Mouse (Mus musculus) limb, embryonic 15.5 days (tissue): Measurements from ENCODE around the gene Secisbp2l. TPM values are rescaled to one million over a fixed set of nuclear protein-coding genes. Genes with fewer than 3 reads are reported as not detected.

Experiments used
- ATAC-seq: fragments of 200-750 bp; cut with Nextera tagmentation; 2 replicates; pipeline ENCODE4 v1.8.0; 2017; ENCODE audit warnings: low read depth, moderate TSS enrichment; ENCODE audit not compliant: insufficient number of reproducible peaks, low FRiP score, low TSS enrichment
- H3K27ac ChIP-seq: fragments of 300-500 bp; sonication (generic); 2 replicates; pipeline ENCODE4 v1.5.1; 2015; ENCODE audit warnings: moderate library complexity, mild to moderate bottlenecking, inconsistent platforms
- H3K27me3 ChIP-seq: fragments of 300-500 bp; sonication (generic); 2 replicates; pipeline ENCODE4 v1.6.1; 2015; ENCODE audit warnings: inconsistent platforms
- H3K36me3 ChIP-seq: fragments of 300-500 bp; sonication (generic); 2 replicates; pipeline ENCODE4 v1.6.1; 2015; ENCODE audit warnings: inconsistent platforms
- H3K4me1 ChIP-seq: fragments of 300-500 bp; sonication (generic); 2 replicates; pipeline ENCODE4 v1.6.1; 2015; ENCODE audit warnings: inconsistent platforms
- H3K4me2 ChIP-seq: fragments of 300-500 bp; sonication (generic); 2 replicates; pipeline ENCODE4 v1.6.1; 2015; ENCODE audit warnings: mild to moderate bottlenecking, inconsistent platforms
- H3K4me3 ChIP-seq: fragments of 300-500 bp; sonication (generic); 2 replicates; pipeline ENCODE4 v1.5.1; 2015; ENCODE audit warnings: mild to moderate bottlenecking, inconsistent platforms
- H3K9ac ChIP-seq: fragments of 300-500 bp; sonication (generic); 2 replicates; pipeline ENCODE4 v1.6.1; 2015; ENCODE audit warnings: inconsistent platforms
- H3K9me3 ChIP-seq: fragments of 300-500 bp; sonication (generic); 2 replicates; pipeline ENCODE4 v1.6.1; 2016; ENCODE audit warnings: inconsistent platforms
- WGBS: fragments of 180-500 bp; shearing (Covaris S2); methylation state at CpG from one replicate; pipeline ENCODE4 v1.1.7; 2015; 5-methylcytosine and 5-hydroxymethylcytosine counted together
- polyA plus RNA-seq: library from polyadenylated mRNA; unstranded; fragments of >200 nt; fragmentation: Nextera tagmentation; extraction: Ambion mirVana; gene quantifications from 2 replicates; pipeline ENCODE4 v1.2.1, GENCODE M21; 2015

Gene Secisbp2l
- polyA plus RNA-seq, 1 experiment from 2014 or later = 19.9 TPM

DNA sequence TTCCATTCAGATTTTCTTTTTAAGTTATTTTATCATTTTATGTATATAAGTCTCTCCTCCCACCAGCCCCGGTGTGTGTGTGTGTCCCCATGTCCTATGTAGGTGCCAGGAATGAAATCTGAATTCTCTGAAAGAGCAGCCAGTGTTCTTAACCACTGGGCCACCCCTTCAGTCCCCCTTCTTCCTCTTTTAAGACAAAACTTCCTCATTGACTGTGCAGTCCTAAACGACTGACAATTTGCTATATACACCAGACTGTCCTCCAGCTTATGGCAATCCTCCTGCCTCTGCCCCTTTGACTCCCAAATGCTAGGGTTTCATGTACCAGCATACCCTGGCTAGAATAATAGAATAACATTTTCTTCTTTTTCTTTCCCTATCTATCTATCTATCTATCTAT is 12.4 kb upstream of the Secisbp2l start:
- no peak overlapping the region for H3K4me3 ChIP-seq
- no peaks in the 10 kb centered on the region for H3K4me1 ChIP-seq
- WGBS = 81% methylated on average over 2 of the region's 2 CpGs
- H3K27ac ChIP-seq = no peak overlapping the region
- H3K36me3 ChIP-seq = no peaks in the 10 kb centered on the region
- H3K4me2 ChIP-seq = no peak overlapping the region
- ATAC-seq = no peak
- H3K9ac ChIP-seq = no peak overlapping the region
- H3K27me3 ChIP-seq = no peaks in the 10 kb centered on the region
- no peaks in the 10 kb centered on the region for H3K9me3 ChIP-seq

DNA sequence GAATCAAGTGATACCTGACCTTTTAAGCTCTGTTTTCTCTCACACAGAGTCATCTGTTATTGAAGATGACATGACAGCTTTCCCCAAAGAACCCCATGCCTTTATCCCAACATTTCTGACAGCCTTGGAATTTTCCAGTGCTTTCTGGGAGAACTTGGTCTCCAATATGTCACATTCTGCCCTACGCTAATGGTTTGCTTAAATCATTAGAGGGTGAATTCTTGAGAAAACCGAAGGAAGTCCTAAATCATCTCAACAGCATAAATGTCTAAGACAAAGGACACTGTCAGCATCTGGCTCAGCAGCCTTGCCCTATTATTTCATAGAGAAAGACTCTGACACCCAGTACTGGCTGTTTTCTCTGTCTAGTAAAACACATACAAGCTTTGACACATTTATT is 11.5 kb upstream of the Secisbp2l start:
- no peaks in the 10 kb centered on the region for H3K27me3 ChIP-seq
- no peaks in the 10 kb centered on the region for H3K36me3 ChIP-seq
- H3K4me3 ChIP-seq = no peak overlapping the region
- 60% methylated on average over 2 of the region's 2 CpGs for WGBS
- no peak overlapping the region for H3K9ac ChIP-seq
- H3K9me3 ChIP-seq = no peaks in the 10 kb centered on the region
- ATAC-seq = no peak
- H3K4me2 ChIP-seq = no peak overlapping the region
- H3K4me1 ChIP-seq = no peaks in the 10 kb centered on the region
- H3K27ac ChIP-seq = no peak overlapping the region

DNA sequence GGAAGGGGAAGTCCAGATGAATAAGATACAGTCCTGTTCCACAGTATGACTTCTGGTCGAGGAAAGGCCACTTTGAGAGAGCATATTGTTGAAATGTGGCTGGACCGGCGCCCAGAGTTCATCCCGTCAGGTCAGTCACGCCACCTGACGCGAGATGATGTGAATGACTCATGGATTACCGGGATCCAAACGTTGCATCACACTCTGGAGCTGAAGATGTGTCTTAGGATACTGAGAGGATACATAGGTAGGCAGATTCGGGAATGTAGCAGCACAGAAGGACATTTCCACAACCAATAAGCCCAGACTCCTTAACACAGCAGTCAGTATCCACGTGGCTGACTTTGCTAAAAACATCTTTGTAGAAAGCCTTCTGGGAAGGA is 10.2 kb upstream of the Secisbp2l start:
- H3K4me2 ChIP-seq = no peak overlapping the region
- H3K4me1 ChIP-seq = no peaks in the 10 kb centered on the region
- no peaks in the 10 kb centered on the region for H3K9me3 ChIP-seq
- H3K27me3 ChIP-seq = no peaks in the 10 kb centered on the region
- no peak for ATAC-seq
- no peak overlapping the region for H3K9ac ChIP-seq
- WGBS = 84% methylated on average over 11 of the region's 11 CpGs
- H3K4me3 ChIP-seq = no peak overlapping the region
- no peak overlapping the region for H3K27ac ChIP-seq
- no peaks in the 10 kb centered on the region for H3K36me3 ChIP-seq

DNA sequence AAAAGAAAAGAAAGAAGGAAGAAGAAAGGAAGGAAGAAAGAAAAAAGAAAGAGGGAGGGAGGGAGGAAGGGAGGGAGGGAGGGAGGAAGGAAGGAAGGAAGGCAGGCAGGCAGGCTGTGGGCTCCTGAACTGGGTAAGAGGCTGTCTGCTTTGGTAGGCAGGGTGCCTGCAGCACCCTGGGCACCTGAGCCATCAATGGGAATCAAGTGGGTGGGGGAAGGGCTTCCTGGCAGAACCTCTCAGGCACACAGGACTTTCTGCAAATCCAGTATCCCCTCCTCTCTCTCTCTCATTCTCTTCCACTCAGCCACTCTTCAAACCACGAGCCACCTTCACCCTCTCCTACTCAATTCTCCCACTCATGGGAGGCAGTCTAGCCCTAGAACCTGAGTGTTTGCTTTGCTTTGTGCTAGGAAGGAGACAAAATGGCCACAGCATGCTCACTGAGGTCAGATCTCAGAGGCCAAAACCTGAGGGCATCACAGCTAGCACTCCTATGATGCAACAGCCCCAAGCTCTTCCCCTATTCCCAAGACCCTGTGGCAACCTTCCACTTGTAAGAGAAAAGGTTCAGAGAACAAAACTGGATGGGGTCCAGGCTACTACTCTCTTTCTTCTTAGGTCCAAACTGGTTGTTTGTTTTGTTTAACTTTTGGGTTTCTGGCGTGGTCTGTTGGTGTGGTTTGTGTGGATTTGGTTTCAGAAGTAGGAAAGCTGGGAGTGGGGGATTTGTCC is 9.6 kb upstream of the Secisbp2l start:
- 79% methylated on average over 2 of the region's 2 CpGs for WGBS
- Histone ChIP-seq H3K4me1 (no peaks in the 10 kb centered on the region), H3K4me2 (no peak overlapping the region), H3K36me3 (no peaks in the 10 kb centered on the region), H3K9me3 (no peaks in the 10 kb centered on the region), H3K9ac (no peak overlapping the region), H3K4me3 (no peak overlapping the region), H3K27ac (no peak overlapping the region), H3K27me3 (no peaks in the 10 kb centered on the region)
- ATAC-seq = no peak

DNA sequence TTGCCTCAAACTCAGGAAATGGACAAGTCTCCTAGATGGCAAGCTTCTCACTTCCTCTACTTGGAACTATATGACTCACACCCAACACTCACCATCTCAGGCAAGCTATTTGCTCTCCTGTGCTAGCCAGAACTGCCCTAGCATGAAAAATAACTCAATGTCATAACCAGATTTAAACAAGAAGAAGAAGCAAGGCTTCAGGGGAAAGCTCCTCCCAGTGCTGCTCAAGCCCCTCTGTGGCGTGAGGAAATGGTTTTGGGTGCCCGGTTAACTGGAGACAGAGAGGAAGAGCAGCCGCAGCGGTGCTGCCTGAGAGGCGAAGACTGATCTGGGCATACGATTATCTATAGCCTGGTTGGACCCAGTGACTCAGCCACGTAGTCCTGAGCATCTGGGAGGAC is 8.8 kb upstream of the Secisbp2l start:
- H3K9me3 ChIP-seq = no peaks in the 10 kb centered on the region
- H3K9ac ChIP-seq = no peak overlapping the region
- H3K27me3 ChIP-seq = no peaks in the 10 kb centered on the region
- H3K4me1 ChIP-seq = no peaks in the 10 kb centered on the region
- no peak overlapping the region for H3K4me2 ChIP-seq
- ATAC-seq = no peak
- 67% methylated on average over 7 of the region's 7 CpGs for WGBS
- no peak overlapping the region for H3K4me3 ChIP-seq
- H3K27ac ChIP-seq = no peak overlapping the region
- H3K36me3 ChIP-seq = no peaks in the 10 kb centered on the region

DNA sequence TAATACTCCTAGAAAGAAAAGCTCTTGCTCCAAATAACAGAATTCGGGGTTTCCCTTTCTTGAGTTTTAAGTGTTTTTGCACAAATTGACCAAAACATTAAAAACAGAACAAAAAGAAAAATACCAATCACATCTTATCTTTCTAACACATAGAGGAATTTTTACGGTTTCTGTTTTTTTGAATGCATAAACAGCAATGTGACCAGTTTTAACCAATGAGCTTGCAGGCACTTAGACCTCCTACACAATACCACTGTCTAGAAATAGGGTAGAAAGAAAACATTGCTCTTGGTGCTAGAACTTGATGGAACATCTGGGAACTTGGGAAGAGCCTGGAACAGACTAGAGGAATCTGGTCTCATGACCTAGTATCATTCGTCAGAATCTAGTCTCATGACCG is 7.6 kb upstream of the Secisbp2l start:
- no peak for ATAC-seq
- 94% methylated on average over 4 of the region's 4 CpGs for WGBS
- no peaks in the 10 kb centered on the region for H3K4me1 ChIP-seq

DNA sequence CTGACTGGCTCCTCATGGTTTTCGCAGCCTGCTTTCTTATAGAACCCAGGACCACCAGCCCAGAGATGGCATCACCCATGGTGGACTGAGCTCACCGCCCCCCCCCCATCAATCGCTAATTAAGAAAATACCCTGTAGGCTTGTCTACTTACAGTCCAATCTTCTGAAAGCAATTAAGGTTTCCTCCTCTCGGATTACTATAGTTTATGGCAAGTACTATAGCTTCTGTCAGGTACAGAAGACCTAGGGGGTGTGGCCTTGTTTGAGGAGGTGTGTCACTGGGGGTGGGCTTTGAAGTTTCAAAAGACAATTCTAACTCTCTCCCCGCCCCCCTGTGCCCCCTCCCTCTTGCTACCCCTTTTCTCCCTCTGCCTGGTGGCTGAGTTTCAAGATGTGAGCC is 6.6 kb upstream of the Secisbp2l start:
- no peaks in the 10 kb centered on the region for H3K9me3 ChIP-seq
- H3K9ac ChIP-seq = no peak overlapping the region
- H3K4me1 ChIP-seq = no peaks in the 10 kb centered on the region
- no peaks in the 10 kb centered on the region for H3K36me3 ChIP-seq
- H3K4me3 ChIP-seq = no peak overlapping the region
- ATAC-seq = no peak
- no peak overlapping the region for H3K4me2 ChIP-seq
- no peaks in the 10 kb centered on the region for H3K27me3 ChIP-seq
- 42% methylated on average over 5 of the region's 5 CpGs for WGBS
- H3K27ac ChIP-seq = no peak overlapping the region

More for the DNA sequence above, 7.6 kb upstream of the Secisbp2l start:
- Histone ChIP-seq H3K9ac (no peak overlapping the region), H3K4me3 (no peak overlapping the region), H3K4me2 (no peak overlapping the region), H3K27ac (no peak overlapping the region), H3K27me3 (no peaks in the 10 kb centered on the region), H3K9me3 (no peaks in the 10 kb centered on the region), H3K36me3 (no peaks in the 10 kb centered on the region)

DNA sequence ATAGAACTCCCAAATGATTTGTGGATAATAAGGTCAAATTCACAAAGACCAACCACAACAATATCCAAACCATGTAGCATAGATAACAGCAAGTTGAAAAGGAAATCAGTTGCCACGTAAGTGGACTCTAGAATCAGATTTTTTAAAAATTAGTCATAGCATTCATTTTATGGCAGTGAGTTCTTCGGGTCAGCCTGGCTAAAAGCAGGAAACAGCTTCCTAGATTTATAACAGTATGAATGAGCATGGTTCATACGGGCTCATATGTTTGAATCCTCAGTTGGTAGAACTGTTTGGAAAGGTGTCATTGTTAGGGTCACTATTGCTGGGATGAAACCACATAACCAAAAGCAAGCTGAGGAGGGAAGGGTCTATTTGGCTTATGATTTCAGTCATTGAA is 6.1 kb upstream of the Secisbp2l start:
- no peaks in the 10 kb centered on the region for H3K27me3 ChIP-seq
- no peak for ATAC-seq
- 56% methylated on average over 3 of the region's 3 CpGs for WGBS
- H3K4me2 ChIP-seq = no peak overlapping the region
- no peaks in the 10 kb centered on the region for H3K4me1 ChIP-seq
- no peak overlapping the region for H3K9ac ChIP-seq
- H3K36me3 ChIP-seq = no peaks in the 10 kb centered on the region
- H3K9me3 ChIP-seq = no peaks in the 10 kb centered on the region
- no peak overlapping the region for H3K4me3 ChIP-seq
- no peak overlapping the region for H3K27ac ChIP-seq

DNA sequence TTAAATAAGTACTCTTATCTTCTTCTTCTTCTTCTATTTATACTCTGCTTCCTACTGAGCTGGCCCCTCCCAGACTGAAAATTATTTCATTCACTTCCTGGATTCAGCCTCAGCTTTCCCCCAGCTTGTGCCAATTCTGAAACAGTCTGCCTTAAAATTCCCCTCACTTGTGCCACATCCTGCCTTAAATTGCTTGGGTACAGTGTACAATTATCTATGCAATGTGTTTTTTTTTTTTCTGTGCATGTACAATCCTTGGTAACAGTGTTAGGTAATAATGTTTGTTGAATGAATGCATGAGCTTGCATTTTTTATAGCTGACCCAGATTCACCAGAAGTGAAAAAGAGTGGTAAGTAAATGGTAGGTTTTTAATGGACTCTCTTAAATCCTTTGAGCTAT is 5.7 kb upstream of the Secisbp2l start:
- H3K27me3 ChIP-seq = no peaks in the 10 kb centered on the region
- H3K4me3 ChIP-seq = no peak overlapping the region
- no peaks in the 10 kb centered on the region for H3K9me3 ChIP-seq
- H3K4me2 ChIP-seq = no peak overlapping the region
- H3K9ac ChIP-seq = no peak overlapping the region
- H3K27ac ChIP-seq = no peak overlapping the region
- H3K36me3 ChIP-seq = no peaks in the 10 kb centered on the region
- ATAC-seq = no peak
- no peaks in the 10 kb centered on the region for H3K4me1 ChIP-seq

DNA sequence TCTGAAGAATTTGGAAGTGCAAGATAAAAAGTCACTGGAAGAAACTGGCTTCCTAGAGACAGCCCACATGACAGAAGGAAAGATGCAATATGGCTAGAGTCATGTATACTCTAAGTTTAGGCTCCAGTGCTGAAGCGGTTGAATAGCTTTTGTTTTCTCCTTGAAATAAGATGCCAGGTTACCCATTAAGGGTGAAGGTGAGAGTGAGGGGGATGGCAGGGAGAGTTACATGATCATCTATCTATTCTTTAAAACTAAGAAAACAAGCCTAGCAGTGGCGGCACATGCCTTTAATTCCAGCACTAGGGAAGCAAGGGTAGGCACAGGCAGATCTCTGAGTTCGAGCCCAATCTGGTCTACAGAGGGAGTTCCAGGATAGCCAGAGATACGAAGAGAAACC is 2.4 kb upstream of the Secisbp2l start:
- no peak overlapping the region for H3K27ac ChIP-seq
- no peak for ATAC-seq
- WGBS = 71% methylated on average over 4 of the region's 4 CpGs
- no peak overlapping the region for H3K4me3 ChIP-seq
- no peak overlapping the region for H3K4me2 ChIP-seq
- H3K9me3 ChIP-seq = no peaks in the 10 kb centered on the region
- H3K4me1 ChIP-seq = peaks cover 13% of the 10 kb centered on the region
- no peaks in the 10 kb centered on the region for H3K27me3 ChIP-seq
- no peaks in the 10 kb centered on the region for H3K36me3 ChIP-seq
- no peak overlapping the region for H3K9ac ChIP-seq

DNA sequence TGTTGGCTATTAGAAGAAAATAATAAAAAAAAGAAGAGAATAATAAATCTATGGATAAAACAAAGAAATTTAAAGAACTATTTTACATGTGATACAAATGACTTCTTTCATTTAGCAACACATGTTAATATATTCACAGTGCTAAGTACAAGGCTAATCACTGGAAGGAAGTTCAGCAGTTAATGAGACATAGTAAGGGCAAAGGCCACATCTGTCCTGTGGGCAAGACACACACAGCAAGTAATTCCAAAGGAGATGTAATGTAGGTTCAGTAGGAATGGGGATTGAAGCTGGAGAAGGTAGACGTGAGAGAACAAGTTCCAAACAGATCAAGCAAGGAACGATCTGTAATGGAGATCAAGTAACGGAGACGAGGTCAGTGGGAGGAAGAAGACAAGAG is 1.7 kb upstream of the Secisbp2l start:
- 29% methylated on average over 4 of the region's 4 CpGs for WGBS
- H3K9ac ChIP-seq = no peak overlapping the region
- H3K36me3 ChIP-seq = no peaks in the 10 kb centered on the region
- no peak overlapping the region for H3K27ac ChIP-seq
- no peaks in the 10 kb centered on the region for H3K27me3 ChIP-seq
- peaks cover 13% of the 10 kb centered on the region for H3K4me1 ChIP-seq
- H3K4me3 ChIP-seq = no peak overlapping the region
- no peak for ATAC-seq
- H3K4me2 ChIP-seq = no peak overlapping the region
- H3K9me3 ChIP-seq = no peaks in the 10 kb centered on the region

DNA sequence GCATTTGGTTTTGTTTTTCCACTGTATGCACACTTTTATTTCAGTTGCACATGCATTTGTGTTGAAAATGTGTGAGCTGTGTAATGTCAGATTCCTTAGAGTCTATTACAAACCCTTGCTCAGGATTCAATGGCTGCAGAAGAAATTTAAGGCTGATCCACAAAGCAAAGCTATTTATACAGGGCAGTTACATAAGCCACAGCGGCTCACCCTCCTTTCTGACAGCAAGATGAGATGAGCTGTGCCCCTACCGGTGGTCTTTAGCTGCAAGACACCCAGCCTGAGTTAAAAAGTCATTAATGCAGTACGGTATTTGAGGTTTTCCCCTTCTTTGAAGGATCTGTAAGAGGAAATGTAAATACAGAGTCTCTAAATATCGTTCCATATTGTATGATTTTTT is 1.2 kb upstream of the Secisbp2l start:
- no peaks in the 10 kb centered on the region for H3K36me3 ChIP-seq
- H3K9ac ChIP-seq = no peak overlapping the region
- no peaks in the 10 kb centered on the region for H3K27me3 ChIP-seq
- peaks cover 13% of the 10 kb centered on the region for H3K4me1 ChIP-seq
- no peaks in the 10 kb centered on the region for H3K9me3 ChIP-seq
- H3K27ac ChIP-seq = no peak overlapping the region
- WGBS = 45% methylated on average over 4 of the region's 4 CpGs
- H3K4me3 ChIP-seq = no peak overlapping the region
- H3K4me2 ChIP-seq = no peak overlapping the region
- no peak for ATAC-seq
